Mouse (Mus musculus) kidney, adult 8-10 months (tissue): ENCODE results near the gene Chd1l.

ENCODE experiments used
- DNase-seq, 2 experiments: peaks; one replicate each; pipeline ENCODE4 v3.0.0; 2022

The Chd1l gene

GRCm38 (mm10) chr3:97521946-97522731 is 87.9 kb downstream of the Chd1l start:
- no peak for DNase-seq

- no peak for DNase-seq
These were observed 90.1 kb downstream of the Chd1l start for GRCm38 (mm10) chr3:97519883-97520282.

GRCm38 (mm10) chr3:97512296-97512695 is 97.7 kb downstream of the Chd1l start:
- no peak for DNase-seq
